Mouse (Mus musculus) stomach, embryonic 16.5 days (tissue): Measurements from ENCODE around the gene Fkbp6. TPM values are rescaled to one million over a fixed set of nuclear protein-coding genes. Genes with fewer than 3 reads are reported as not detected.
A peak's percentile ranks its signal among the peaks of the same experiment; 100 is the strongest.

ENCODE experiments used
- ATAC-seq: fragments of 200-750 bp; cut with Nextera tagmentation; 2 replicates; pipeline ENCODE4 v1.8.0; 2017; ENCODE audit warnings: moderate number of reproducible peaks, moderate TSS enrichment; ENCODE audit not compliant: insufficient read depth, low FRiP score
- H3K27ac ChIP-seq: fragments of 300-500 bp; sonication (generic); 2 replicates; pipeline ENCODE4 v1.5.1; 2014; ENCODE audit warnings: low read length
- H3K27me3 ChIP-seq: fragments of 300-500 bp; sonication (generic); 2 replicates; pipeline ENCODE4 v1.6.1; 2014; ENCODE audit warnings: low read length, control low read depth, mixed read lengths; ENCODE audit not compliant: control insufficient read depth, insufficient read depth
- H3K36me3 ChIP-seq: fragments of 300-500 bp; sonication (generic); 2 replicates; pipeline ENCODE4 v1.6.1; 2014; ENCODE audit warnings: low read length; ENCODE audit not compliant: control insufficient read depth, insufficient read depth
- H3K4me1 ChIP-seq: fragments of 300-500 bp; sonication (generic); 2 replicates; pipeline ENCODE4 v1.6.1; 2014; ENCODE audit warnings: low read length, control low read depth, mixed read lengths; ENCODE audit not compliant: control insufficient read depth, insufficient read depth
- H3K4me2 ChIP-seq: fragments of 300-500 bp; sonication (generic); 2 replicates; pipeline ENCODE4 v1.6.1; 2014; ENCODE audit warnings: low read depth, low read length, mixed read lengths
- H3K4me3 ChIP-seq: fragments of 300-500 bp; sonication (generic); replicated peaks from 2 replicates; pipeline ENCODE4 v1.5.1; 2014; ENCODE audit warnings: mild to moderate bottlenecking, low read length
- H3K9ac ChIP-seq: fragments of 300-500 bp; sonication (generic); 2 replicates; pipeline ENCODE4 v1.6.1; 2014; ENCODE audit warnings: low read length
- H3K9me3 ChIP-seq: fragments of 300-500 bp; sonication (generic); replicated peaks from 2 replicates; pipeline ENCODE4 v1.6.1; 2016; ENCODE audit warnings: low read length, control low read depth; ENCODE audit not compliant: control insufficient read depth
- WGBS: fragments of 180-500 bp; shearing (Covaris S2); extraction: QIAGEN DNeasy Blood & Tissue Kit; methylation state at CpG from one replicate; pipeline ENCODE4 v1.1.7; 2014; 5-methylcytosine and 5-hydroxymethylcytosine counted together
- polyA plus RNA-seq: library from polyadenylated mRNA; unstranded; fragments of >200 nt; fragmentation: Nextera tagmentation; extraction: Ambion mirVana; gene quantifications from 2 replicates; pipeline ENCODE4 v1.2.1, GENCODE M21; 2015

The Fkbp6 gene
- polyA plus RNA-seq, 1 experiment from 2014 or later, result 0.30 TPM

- peak overlapping the region; percentile 41; the same call in 1 of the 2 replicates for H3K4me2 ChIP-seq
- no peak overlapping the region; the same call in 1 of the 2 replicates for H3K9ac ChIP-seq
- 22% methylated on average over 15 of the region's 15 CpGs for whole genome bisulfite sequencing
- H3K27me3 ChIP-seq, result peaks cover 4% of the 10 kb centered on the region; the same call in 1 of the 2 replicates
- H3K4me3 ChIP-seq, result peak overlapping the region; percentile 3; the same call in 1 of the 2 replicates
- no peaks in the 10 kb centered on the region for H3K36me3 ChIP-seq
- peak overlapping the region; percentile 56 for H3K27ac ChIP-seq
- H3K4me1 ChIP-seq, result peaks cover 6% of the 10 kb centered on the region; the same call in 1 of the 2 replicates
- H3K9me3 ChIP-seq, result no peaks in the 10 kb centered on the region
- ATAC-seq, result no peak
These were observed 75.0 kb downstream of the Fkbp6 start for GRCm38 (mm10) chr5:135274663-135275396.

- Histone ChIP-seq H3K4me1 (peaks cover 6% of the 10 kb centered on the region; the same call in 1 of the 2 replicates), H3K4me3 (no peak overlapping the region), H3K9ac (no peak overlapping the region), H3K27ac (no peak overlapping the region), H3K9me3 (no peaks in the 10 kb centered on the region), H3K4me2 (no peak overlapping the region), H3K27me3 (peaks cover 4% of the 10 kb centered on the region; the same call in 1 of the 2 replicates), H3K36me3 (no peaks in the 10 kb centered on the region)
- ATAC-seq, result no peak
- WGBS, result 75% methylated on average over 12 of the region's 12 CpGs
These were observed 78.2 kb downstream of the Fkbp6 start for GRCm38 (mm10) chr5:135271563-135272165.

- H3K4me3 ChIP-seq, result no peak overlapping the region
- no peaks in the 10 kb centered on the region for H3K9me3 ChIP-seq
- WGBS, result 74% methylated on average over 4 of the region's 4 CpGs
- H3K27ac ChIP-seq, result no peak overlapping the region
- no peak for ATAC-seq
- H3K27me3 ChIP-seq, result no peaks in the 10 kb centered on the region
- no peak overlapping the region for H3K4me2 ChIP-seq
- no peak overlapping the region for H3K9ac ChIP-seq
- H3K36me3 ChIP-seq, result no peaks in the 10 kb centered on the region
- peaks cover 3% of the 10 kb centered on the region; the same call in 1 of the 2 replicates for H3K4me1 ChIP-seq
These were observed 79.5 kb downstream of the Fkbp6 start for GRCm38 (mm10) chr5:135270361-135270760.

GRCm38 (mm10) chr5:135269451-135269850, 80.4 kb downstream of the Fkbp6 start:
- H3K4me2 ChIP-seq, result no peak overlapping the region
- WGBS, result 70% methylated on average over 8 of the region's 8 CpGs
- ATAC-seq, result no peak
- no peak overlapping the region for H3K4me3 ChIP-seq
- no peaks in the 10 kb centered on the region for H3K27me3 ChIP-seq
- no peaks in the 10 kb centered on the region for H3K9me3 ChIP-seq
- no peaks in the 10 kb centered on the region for H3K36me3 ChIP-seq
- no peak overlapping the region for H3K9ac ChIP-seq
- H3K27ac ChIP-seq, result no peak overlapping the region
- peaks cover 3% of the 10 kb centered on the region for H3K4me1 ChIP-seq

- H3K9ac ChIP-seq, result peak overlapping the region; percentile 17; the same call in 1 of the 2 replicates
- H3K27ac ChIP-seq, result peak overlapping the region; percentile 42
- no peak overlapping the region for H3K4me3 ChIP-seq
These were observed 85.3 kb downstream of the Fkbp6 start for GRCm38 (mm10) chr5:135264548-135264947.

GRCm38 (mm10) chr5:135263866-135264503, 85.9 kb downstream of the Fkbp6 start:
- Histone ChIP-seq H3K9ac (peak overlapping the region; percentile 17), H3K27me3 (no peaks in the 10 kb centered on the region), H3K27ac (peak overlapping the region; percentile 42), H3K9me3 (no peaks in the 10 kb centered on the region), H3K4me2 (peak overlapping the region; percentile 46), H3K36me3 (no peaks in the 10 kb centered on the region), H3K4me3 (no peak overlapping the region), H3K4me1 (peaks cover 13% of the 10 kb centered on the region)
- peak; percentile 87; the same call in 1 of the 2 replicates for ATAC-seq
- WGBS, result 11% methylated on average over 17 of the region's 17 CpGs

More at GRCm38 (mm10) chr5:135264548-135264947, 85.3 kb downstream of the Fkbp6 start:
- no peak for ATAC-seq
- no peaks in the 10 kb centered on the region for H3K9me3 ChIP-seq
- no peaks in the 10 kb centered on the region for H3K27me3 ChIP-seq
- H3K4me1 ChIP-seq, result peaks cover 13% of the 10 kb centered on the region
- 41% methylated on average over 9 of the region's 9 CpGs for WGBS
- H3K4me2 ChIP-seq, result peak overlapping the region; percentile 46; the same call in 1 of the 2 replicates
- H3K36me3 ChIP-seq, result no peaks in the 10 kb centered on the region

GRCm38 (mm10) chr5:135258280-135259150, 91.3 kb downstream of the Fkbp6 start:
- Histone ChIP-seq H3K9me3 (no peaks in the 10 kb centered on the region), H3K36me3 (no peaks in the 10 kb centered on the region), H3K27ac (peak overlapping the region; percentile 78), H3K27me3 (no peaks in the 10 kb centered on the region), H3K9ac (peak overlapping the region; percentile 71), H3K4me3 (peak overlapping the region; percentile 36), H3K4me2 (peak overlapping the region; percentile 53), H3K4me1 (peaks cover 12% of the 10 kb centered on the region)
- 27% methylated on average over 30 of the region's 30 CpGs for WGBS
- no peak for ATAC-seq

GRCm38 (mm10) chr5:135257559-135257958, 92.3 kb downstream of the Fkbp6 start:
- H3K9ac ChIP-seq, result no peak overlapping the region
- H3K36me3 ChIP-seq, result no peaks in the 10 kb centered on the region
- H3K27me3 ChIP-seq, result no peaks in the 10 kb centered on the region
- 84% methylated on average over 12 of the region's 12 CpGs for WGBS
- H3K27ac ChIP-seq, result no peak overlapping the region
- no peak for ATAC-seq
- no peak overlapping the region for H3K4me3 ChIP-seq
- peaks cover 10% of the 10 kb centered on the region for H3K4me1 ChIP-seq
- H3K9me3 ChIP-seq, result no peaks in the 10 kb centered on the region
- H3K4me2 ChIP-seq, result no peak overlapping the region
